Mouse (Mus musculus): Measurements from ENCODE around the gene Il5. TPM values are rescaled to one million over a fixed set of nuclear protein-coding genes. Genes with fewer than 3 reads are reported as not detected.

The Il5 gene
- polyA plus RNA-seq, 1 experiment from 2014 or later, result not detected

DNA sequence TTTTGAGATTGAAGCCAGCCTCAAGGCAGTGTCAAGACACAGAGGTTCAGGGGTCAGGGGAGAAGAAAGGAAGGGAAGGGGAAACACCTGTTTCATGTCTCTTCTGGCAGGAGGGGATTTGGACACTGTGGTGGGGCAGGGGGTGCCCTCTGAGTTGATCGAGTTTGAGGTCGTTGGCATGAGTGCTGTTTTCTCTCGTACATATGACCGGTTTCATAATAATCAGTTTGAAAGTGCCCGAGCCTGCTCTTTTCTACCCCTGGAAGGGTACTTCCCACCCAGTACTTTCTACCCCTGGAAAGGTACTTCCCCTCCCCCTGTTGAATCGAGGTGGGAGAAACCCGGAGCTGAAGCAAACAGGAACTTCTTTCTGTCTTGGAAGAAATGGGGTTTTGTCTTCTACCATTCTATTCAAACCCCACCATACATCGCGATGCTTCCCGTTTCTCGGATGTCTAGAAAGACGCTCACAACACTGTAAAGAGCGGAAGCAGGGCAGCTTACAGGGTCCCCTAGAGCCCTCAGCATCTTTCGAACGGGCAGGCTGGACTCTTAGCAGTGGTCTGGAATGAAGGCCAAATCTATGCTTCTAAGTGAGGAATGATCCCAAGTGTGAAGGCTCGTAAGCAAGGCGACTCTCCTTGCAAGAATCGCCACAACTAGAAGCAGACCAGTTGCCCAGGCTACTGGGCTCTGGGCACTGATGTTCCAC lies 14.5 kb downstream of the Il5 start:
- no peaks in the 10 kb centered on the region for H3K4me1 ChIP-seq (ENCODE audit: control insufficient read depth, insufficient read depth, low read length)
- 0 out of 2 replicates have a peak overlapping the region, but pooled peaks have one; percentile 54 for H3K4me2 ChIP-seq
- no peaks in the 10 kb centered on the region for H3K9me3 ChIP-seq (replicated peaks; ENCODE audit: control insufficient read depth, low read length)
- ATAC-seq (replicated peaks; ENCODE audit: insufficient number of reproducible peaks, low FRiP score, low TSS enrichment), result no peak
- no peaks in the 10 kb centered on the region for H3K36me3 ChIP-seq (ENCODE audit: control insufficient read depth, insufficient read depth, low read length)
- no peak overlapping the region for H3K4me3 ChIP-seq (ENCODE audit: low read depth, low read length)
- H3K27ac ChIP-seq (ENCODE audit: low read depth, low read length), result no peak overlapping the region
- H3K27me3 ChIP-seq (ENCODE audit: control insufficient read depth, insufficient read depth, low read length), result no peaks in the 10 kb centered on the region
- WGBS (ENCODE audit: insufficient replicate concordance), result 68% methylated on average over 18 of the region's 18 CpGs
- no peak overlapping the region for H3K9ac ChIP-seq (ENCODE audit: low read depth, low read length)

DNA sequence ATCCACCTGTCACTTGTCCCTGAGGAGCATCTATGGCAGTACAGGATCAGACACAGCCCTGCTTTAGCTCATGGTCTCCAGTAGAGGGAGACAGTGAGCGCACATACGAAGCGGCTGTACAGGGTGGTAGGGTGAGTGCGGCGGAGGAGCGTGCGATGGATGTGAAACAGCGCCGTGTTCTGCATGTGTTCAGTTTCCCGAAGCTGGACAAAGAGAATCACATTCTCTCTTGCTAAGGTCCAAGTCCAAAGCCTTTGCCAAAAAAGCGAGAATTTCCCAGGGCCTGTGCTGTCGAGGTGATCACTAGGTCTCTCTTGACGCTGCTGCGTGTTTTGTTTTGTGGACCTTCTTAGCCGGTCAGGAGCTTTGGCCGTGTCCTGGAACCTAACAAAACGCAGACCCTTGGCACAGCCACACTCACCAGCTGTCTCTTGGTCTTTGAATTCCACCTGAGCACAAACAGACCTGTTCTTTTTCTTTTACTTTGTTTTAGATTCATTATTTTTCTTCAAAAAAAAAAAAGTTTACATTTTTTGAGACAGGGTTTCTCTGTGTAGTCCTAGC lies 15.2 kb downstream of the Il5 start:
- no peaks in the 10 kb centered on the region for H3K9me3 ChIP-seq (replicated peaks; ENCODE audit: control insufficient read depth, low read length)
- H3K36me3 ChIP-seq (ENCODE audit: control insufficient read depth, insufficient read depth, low read length), result no peaks in the 10 kb centered on the region
- no peaks in the 10 kb centered on the region for H3K4me1 ChIP-seq (ENCODE audit: control insufficient read depth, insufficient read depth, low read length)
- no peaks in the 10 kb centered on the region for H3K27me3 ChIP-seq (ENCODE audit: control insufficient read depth, insufficient read depth, low read length)
- no peak overlapping the region for H3K27ac ChIP-seq (ENCODE audit: low read depth, low read length)
- no peak for ATAC-seq (replicated peaks; ENCODE audit: insufficient number of reproducible peaks, low FRiP score, low TSS enrichment)
- no peak overlapping the region for H3K9ac ChIP-seq (ENCODE audit: low read depth, low read length)
- no peak overlapping the region for H3K4me3 ChIP-seq (ENCODE audit: low read depth, low read length)
- peak overlapping the region; percentile 54 for H3K4me2 ChIP-seq
- 36% methylated on average over 17 of the region's 17 CpGs for WGBS (ENCODE audit: insufficient replicate concordance)

DNA sequence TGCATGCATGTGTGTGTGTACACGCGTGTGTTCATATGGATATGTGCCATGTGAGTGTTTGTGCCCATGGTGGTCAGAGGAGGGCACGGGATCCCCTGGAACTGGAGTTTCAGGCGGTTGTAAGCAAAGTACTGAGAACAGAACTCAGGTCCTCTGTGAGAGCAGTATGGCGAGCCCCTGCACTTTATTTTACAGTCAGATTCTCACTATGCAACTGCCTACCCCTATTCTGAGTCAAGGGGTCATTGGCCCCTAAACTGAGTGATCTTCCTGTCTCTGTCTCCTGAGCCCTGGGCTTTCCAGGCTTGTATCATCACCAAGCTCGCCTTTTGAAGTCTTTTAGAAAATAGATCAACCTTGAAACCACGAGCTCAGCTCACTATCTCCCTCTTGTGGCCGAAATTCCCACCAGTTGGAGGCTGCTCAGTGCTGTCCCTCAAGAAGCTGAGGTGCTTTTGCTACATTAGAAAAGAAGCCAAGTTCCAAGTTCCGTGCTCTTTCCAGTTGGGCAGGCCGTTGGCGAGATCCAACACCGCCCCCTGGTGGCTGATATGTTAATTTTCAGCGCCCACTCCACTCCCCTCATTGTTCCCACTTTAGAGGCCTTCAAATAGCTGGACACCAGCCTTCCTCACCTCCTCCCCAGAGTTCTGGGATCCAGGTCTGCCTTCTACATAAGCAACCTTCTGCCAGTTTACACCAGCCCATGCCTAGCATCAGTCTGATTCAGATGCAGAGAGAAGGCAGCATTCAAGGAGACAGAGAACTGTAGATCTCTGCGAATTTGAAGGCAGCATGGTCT lies 16.4 kb downstream of the Il5 start:
- Histone ChIP-seq H3K4me3 (ENCODE audit: low read depth, low read length) (no peak overlapping the region), H3K4me2 (no peak overlapping the region), H3K27ac (ENCODE audit: low read depth, low read length) (no peak overlapping the region), H3K9ac (ENCODE audit: low read depth, low read length) (no peak overlapping the region), H3K36me3 (ENCODE audit: control insufficient read depth, insufficient read depth, low read length) (no peaks in the 10 kb centered on the region), H3K27me3 (ENCODE audit: control insufficient read depth, insufficient read depth, low read length) (no peaks in the 10 kb centered on the region), H3K4me1 (ENCODE audit: control insufficient read depth, insufficient read depth, low read length) (no peaks in the 10 kb centered on the region), H3K9me3 (replicated peaks; ENCODE audit: control insufficient read depth, low read length) (no peaks in the 10 kb centered on the region)
- 44% methylated on average over 14 of the region's 14 CpGs for WGBS (ENCODE audit: insufficient replicate concordance)
- no peak; the same call in 1 of the 2 replicates for ATAC-seq (replicated peaks; ENCODE audit: insufficient number of reproducible peaks, low FRiP score, low TSS enrichment)

DNA sequence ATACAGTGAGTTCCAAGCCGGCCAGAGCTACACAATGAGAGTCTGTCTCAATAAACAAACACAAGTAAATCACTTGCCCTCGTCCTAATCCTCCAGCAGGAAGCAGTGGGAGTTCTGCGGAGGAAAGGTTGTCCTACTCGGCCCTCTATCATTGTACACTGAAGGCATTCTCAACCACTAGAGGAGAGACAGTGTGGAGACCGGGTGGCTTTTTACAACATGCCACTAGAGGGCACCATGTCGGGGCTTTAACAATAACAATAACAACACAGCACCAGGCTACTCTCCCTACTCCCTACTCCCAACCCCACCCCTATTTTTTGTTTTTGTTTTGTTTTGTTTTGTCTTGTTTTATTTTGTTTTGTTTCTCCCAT lies 17.0 kb downstream of the Il5 start:
- Histone ChIP-seq H3K4me3 (ENCODE audit: low read depth, low read length) (no peak overlapping the region), H3K36me3 (ENCODE audit: control insufficient read depth, insufficient read depth, low read length) (no peaks in the 10 kb centered on the region), H3K4me1 (ENCODE audit: control insufficient read depth, insufficient read depth, low read length) (no peaks in the 10 kb centered on the region), H3K27ac (ENCODE audit: low read depth, low read length) (no peak overlapping the region), H3K9me3 (replicated peaks; ENCODE audit: control insufficient read depth, low read length) (no peaks in the 10 kb centered on the region), H3K27me3 (ENCODE audit: control insufficient read depth, insufficient read depth, low read length) (no peaks in the 10 kb centered on the region), H3K9ac (ENCODE audit: low read depth, low read length) (no peak overlapping the region), H3K4me2 (no peak overlapping the region)
- 32% methylated on average over 6 of the region's 6 CpGs for WGBS (ENCODE audit: insufficient replicate concordance)
- ATAC-seq (replicated peaks; ENCODE audit: insufficient number of reproducible peaks, low FRiP score, low TSS enrichment), result no peak

DNA sequence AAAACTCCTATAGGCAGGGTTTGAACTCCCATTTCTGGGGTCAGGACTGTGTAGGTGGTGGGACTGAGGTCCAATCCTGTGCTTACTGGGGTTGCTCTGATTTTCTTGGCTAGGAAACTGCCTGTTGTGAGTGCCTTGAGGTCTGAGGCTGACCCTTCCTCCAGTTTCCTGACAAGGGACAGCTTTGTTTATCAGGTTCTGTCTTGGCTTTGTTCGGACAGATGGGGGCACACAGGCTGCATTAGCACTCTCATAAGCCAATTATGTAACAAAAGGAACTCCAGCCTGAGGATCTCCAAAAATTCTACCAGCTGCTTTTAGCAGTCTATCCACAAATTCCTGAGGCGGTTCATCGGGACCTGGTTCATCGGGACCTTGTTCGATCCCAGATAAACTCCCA lies 21.8 kb downstream of the Il5 start:
- Histone ChIP-seq H3K4me1 (ENCODE audit: control insufficient read depth, insufficient read depth, low read length) (no peaks in the 10 kb centered on the region), H3K27ac (ENCODE audit: low read depth, low read length) (no peak overlapping the region), H3K4me2 (no peak overlapping the region), H3K36me3 (ENCODE audit: control insufficient read depth, insufficient read depth, low read length) (no peaks in the 10 kb centered on the region), H3K27me3 (ENCODE audit: control insufficient read depth, insufficient read depth, low read length) (no peaks in the 10 kb centered on the region), H3K4me3 (ENCODE audit: low read depth, low read length) (no peak overlapping the region), H3K9me3 (replicated peaks; ENCODE audit: control insufficient read depth, low read length) (no peaks in the 10 kb centered on the region), H3K9ac (ENCODE audit: low read depth, low read length) (no peak overlapping the region)
- ATAC-seq (replicated peaks; ENCODE audit: insufficient number of reproducible peaks, low FRiP score, low TSS enrichment), result no peak
- WGBS (ENCODE audit: insufficient replicate concordance), result 7% methylated on average over 5 of the region's 5 CpGs

DNA sequence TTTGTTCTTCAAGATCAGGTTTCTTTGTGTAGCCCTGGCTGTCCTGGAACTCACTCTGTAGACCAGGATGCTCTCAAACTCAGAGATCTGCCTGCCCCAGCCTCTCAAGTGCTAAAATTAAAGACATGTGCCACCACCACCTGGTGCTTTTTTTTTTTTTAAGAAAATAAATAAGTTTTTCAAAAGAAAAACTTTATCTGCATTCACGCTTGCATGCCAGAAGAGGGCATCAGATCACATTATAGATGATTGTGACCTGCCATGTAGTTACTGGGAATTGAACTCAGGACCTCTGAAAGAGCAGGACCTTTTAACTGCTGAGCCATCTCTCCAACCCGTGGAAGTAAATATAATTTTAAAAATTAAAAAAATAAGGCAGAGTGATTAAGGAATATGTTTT lies 24.7 kb downstream of the Il5 start:
- no peaks in the 10 kb centered on the region for H3K9me3 ChIP-seq (replicated peaks; ENCODE audit: control insufficient read depth, low read length)
- H3K4me1 ChIP-seq (ENCODE audit: control insufficient read depth, insufficient read depth, low read length), result no peaks in the 10 kb centered on the region
- 78% methylated on average over 2 of the region's 2 CpGs for WGBS (ENCODE audit: insufficient replicate concordance)
- no peaks in the 10 kb centered on the region for H3K27me3 ChIP-seq (ENCODE audit: control insufficient read depth, insufficient read depth, low read length)
- H3K4me3 ChIP-seq (ENCODE audit: low read depth, low read length), result no peak overlapping the region
- no peak overlapping the region for H3K4me2 ChIP-seq
- no peak for ATAC-seq (replicated peaks; ENCODE audit: insufficient number of reproducible peaks, low FRiP score, low TSS enrichment)
- H3K36me3 ChIP-seq (ENCODE audit: control insufficient read depth, insufficient read depth, low read length), result no peaks in the 10 kb centered on the region
- no peak overlapping the region for H3K27ac ChIP-seq (ENCODE audit: low read depth, low read length)
- no peak overlapping the region for H3K9ac ChIP-seq (ENCODE audit: low read depth, low read length)

DNA sequence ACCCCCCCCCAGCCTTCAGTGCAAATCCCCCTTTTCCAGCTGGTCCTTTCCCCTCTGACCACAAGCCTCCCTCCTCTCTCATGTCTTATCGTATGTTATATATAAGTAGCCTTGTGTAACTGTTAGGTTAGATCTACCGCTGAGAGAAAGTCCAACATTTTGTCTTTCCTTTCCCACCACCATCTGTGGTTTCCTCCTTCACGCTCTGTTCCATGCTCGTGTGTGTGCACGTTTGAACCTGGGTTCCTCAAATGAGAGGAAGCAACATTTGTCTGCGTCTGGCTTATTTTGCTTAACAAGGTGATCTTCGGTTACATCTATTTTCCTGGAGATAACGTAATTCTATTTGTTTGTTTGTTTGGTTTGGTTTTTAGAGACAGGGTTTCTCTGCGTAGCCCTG lies 27.4 kb downstream of the Il5 start:
- no peak overlapping the region for H3K4me2 ChIP-seq
- H3K4me3 ChIP-seq (ENCODE audit: low read depth, low read length), result no peak overlapping the region
- no peak for ATAC-seq (replicated peaks; ENCODE audit: insufficient number of reproducible peaks, low FRiP score, low TSS enrichment)
- no peaks in the 10 kb centered on the region for H3K36me3 ChIP-seq (ENCODE audit: control insufficient read depth, insufficient read depth, low read length)
- H3K9ac ChIP-seq (ENCODE audit: low read depth, low read length), result no peak overlapping the region
- WGBS (ENCODE audit: insufficient replicate concordance), result 85% methylated on average over 9 of the region's 9 CpGs
- H3K4me1 ChIP-seq (ENCODE audit: control insufficient read depth, insufficient read depth, low read length), result no peaks in the 10 kb centered on the region
- H3K9me3 ChIP-seq (replicated peaks; ENCODE audit: control insufficient read depth, low read length), result no peaks in the 10 kb centered on the region
- no peak overlapping the region for H3K27ac ChIP-seq (ENCODE audit: low read depth, low read length)
- H3K27me3 ChIP-seq (ENCODE audit: control insufficient read depth, insufficient read depth, low read length), result no peaks in the 10 kb centered on the region

DNA sequence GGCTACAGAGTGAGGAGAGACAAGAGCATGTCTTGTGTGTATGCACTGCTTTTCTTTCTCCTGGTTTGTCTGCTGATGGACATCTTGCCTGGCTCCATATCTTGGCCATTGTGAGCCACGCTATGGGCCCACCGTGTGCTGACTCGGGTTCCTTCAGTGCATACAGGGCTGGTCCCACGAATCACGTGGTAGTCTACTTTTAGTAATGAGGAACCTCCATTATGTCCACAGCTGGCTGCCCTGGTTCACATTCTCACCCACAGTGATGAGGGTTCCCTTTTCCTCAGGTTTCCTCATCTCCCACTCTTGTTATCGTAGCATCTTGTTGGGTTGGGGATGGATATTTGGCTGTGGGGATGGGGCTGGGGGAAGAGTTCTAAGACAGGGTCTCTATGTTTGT lies 28.0 kb downstream of the Il5 start:
- ATAC-seq (replicated peaks; ENCODE audit: insufficient number of reproducible peaks, low FRiP score, low TSS enrichment), result no peak
- no peaks in the 10 kb centered on the region for H3K36me3 ChIP-seq (ENCODE audit: control insufficient read depth, insufficient read depth, low read length)
- H3K4me3 ChIP-seq (ENCODE audit: low read depth, low read length), result no peak overlapping the region
- no peak overlapping the region for H3K4me2 ChIP-seq
- H3K27me3 ChIP-seq (ENCODE audit: control insufficient read depth, insufficient read depth, low read length), result no peaks in the 10 kb centered on the region
- H3K9me3 ChIP-seq (replicated peaks; ENCODE audit: control insufficient read depth, low read length), result no peaks in the 10 kb centered on the region
- H3K4me1 ChIP-seq (ENCODE audit: control insufficient read depth, insufficient read depth, low read length), result no peaks in the 10 kb centered on the region
- 77% methylated on average over 6 of the region's 6 CpGs for WGBS (ENCODE audit: insufficient replicate concordance)
- H3K27ac ChIP-seq (ENCODE audit: low read depth, low read length), result no peak overlapping the region
- no peak overlapping the region for H3K9ac ChIP-seq (ENCODE audit: low read depth, low read length)

Measured in heart, embryonic 11.5 days (tissue).